Comparison of ENCODE assay signal across 13 mouse cellular contexts in the genomic region with DNA sequence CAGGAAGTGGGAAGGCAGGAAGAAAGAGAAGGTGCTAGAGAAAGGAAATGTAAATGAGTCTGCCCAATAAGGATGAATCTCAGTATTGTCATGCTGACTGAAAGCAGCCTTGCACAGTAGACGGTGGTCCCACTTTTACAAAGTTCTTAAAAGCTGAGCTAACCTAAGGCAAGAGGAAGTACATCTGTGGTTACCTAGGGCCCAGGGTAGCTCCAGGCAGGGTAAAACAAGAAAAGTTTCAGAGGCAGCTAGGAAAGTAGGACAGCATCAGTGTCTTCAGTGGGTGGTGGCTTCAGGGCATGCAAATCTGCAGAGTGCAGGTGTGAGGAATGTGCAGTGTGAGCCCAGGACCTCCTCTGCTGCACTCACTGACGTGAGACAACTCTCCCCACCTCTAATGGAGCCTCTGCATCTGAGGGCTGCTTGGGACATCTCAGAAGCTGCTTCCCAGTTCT. TPM values are rescaled to one million over a fixed set of nuclear protein-coding genes. Genes with fewer than 3 reads are reported as not detected.
A peak's percentile ranks its signal among the peaks of the same experiment; 100 is the strongest.
DNase-seq lines count a peak whose midpoint lies in the region; ATAC-seq lines count a peak whose summit lies in the region.
"Had no signal": no experiment of that assay in that cellular context is flagged by ENCODE, and none has a peak within 500 bp of the region (broad histone marks: within the 10 kb centered on the region; RNA-seq: fewer than 3 reads in every experiment).

No protein-coding gene starts in this region.

- no peaks in the 10 kb centered on the region for H3K9me3 ChIP-seq in midbrain, embryonic 10.5 days (replicated peaks)
- no peaks in the 10 kb centered on the region for H3K9me3 ChIP-seq in midbrain, embryonic 14.5 days (ENCODE audit: control insufficient read depth, low read length)
- H3K9me3 ChIP-seq in hindbrain, embryonic 12.5 days (replicated peaks), result no peaks in the 10 kb centered on the region
- H3K9me3 ChIP-seq: forebrain, embryonic 15.5 days; limb, embryonic 12.5 days had no signal

- H3K4me1 ChIP-seq in midbrain, embryonic 10.5 days, result peaks cover 22% of the 10 kb centered on the region
- no peaks in the 10 kb centered on the region for H3K4me1 ChIP-seq in midbrain, embryonic 14.5 days (ENCODE audit: control insufficient read depth, insufficient read depth, low read length)
- H3K4me1 ChIP-seq in hindbrain, embryonic 12.5 days, result 0 out of 2 replicates have a peak, but pooled peaks cover 3% of the 10 kb centered on the region
- H3K4me1 ChIP-seq: forebrain, embryonic 15.5 days; limb, embryonic 12.5 days had no signal

- no peak overlapping the region for H3K9ac ChIP-seq in midbrain, embryonic 14.5 days (replicated peaks; ENCODE audit: low read length)
- H3K9ac ChIP-seq in hindbrain, embryonic 12.5 days, result no peak overlapping the region
- H3K9ac ChIP-seq: forebrain, embryonic 15.5 days; limb, embryonic 12.5 days had no signal

- H3K36me3 ChIP-seq in midbrain, embryonic 10.5 days, result no peaks in the 10 kb centered on the region
- H3K36me3 ChIP-seq in midbrain, embryonic 14.5 days (ENCODE audit: control insufficient read depth, insufficient read depth, low read length), result no peaks in the 10 kb centered on the region
- no peaks in the 10 kb centered on the region for H3K36me3 ChIP-seq in hindbrain, embryonic 12.5 days
- H3K36me3 ChIP-seq: forebrain, embryonic 15.5 days; limb, embryonic 12.5 days had no signal

- peak overlapping the region; percentile 29; the same call in 1 of the 2 replicates for H3K27ac ChIP-seq in midbrain, embryonic 10.5 days (replicated peaks)
- H3K27ac ChIP-seq in midbrain, embryonic 14.5 days (replicated peaks; ENCODE audit: low read depth, low read length), result no peak overlapping the region
- no peak overlapping the region for H3K27ac ChIP-seq in hindbrain, embryonic 12.5 days
- H3K27ac ChIP-seq: forebrain, embryonic 15.5 days; limb, embryonic 12.5 days had no signal

- no peak for ATAC-seq in midbrain, embryonic 14.5 days (ENCODE audit: low FRiP score, low TSS enrichment)
- ATAC-seq in hematopoietic stem cell, adult 5-6 weeks (replicated peaks in 1 of 2; ENCODE audit: insufficient read depth in 1 of 2, low FRiP score in 2 of 2, low TSS enrichment in 1 of 2, low read depth in 1 of 2, poor library complexity in 2 of 2, severe bottlenecking in 2 of 2), result peak; percentile 33 to 63; a peak in 2 of 4 replicates
- peak; percentile 15 for ATAC-seq in megakaryocyte progenitor cell, adult 5-6 weeks (replicated peaks; ENCODE audit: poor library complexity)
- ATAC-seq in hindbrain, embryonic 12.5 days (ENCODE audit: low FRiP score), result no peak
- ATAC-seq: forebrain, embryonic 15.5 days had no signal

- no peaks in the 10 kb centered on the region for H3K27me3 ChIP-seq in midbrain, embryonic 10.5 days (ENCODE audit: low read depth, poor library complexity, severe bottlenecking)
- H3K27me3 ChIP-seq in midbrain, embryonic 14.5 days (ENCODE audit: control insufficient read depth, insufficient read depth, low read length), result no peaks in the 10 kb centered on the region
- H3K27me3 ChIP-seq in hindbrain, embryonic 12.5 days, result no peaks in the 10 kb centered on the region; the same call in 1 of the 2 replicates
- H3K27me3 ChIP-seq: forebrain, embryonic 15.5 days; limb, embryonic 12.5 days had no signal

- H3K4me3 ChIP-seq in midbrain, embryonic 10.5 days, result no peak overlapping the region
- no peak overlapping the region for H3K4me3 ChIP-seq in midbrain, embryonic 14.5 days (replicated peaks; ENCODE audit: low read depth, low read length)
- H3K4me3 ChIP-seq in hindbrain, embryonic 12.5 days, result no peak overlapping the region
- H3K4me3 ChIP-seq: forebrain, embryonic 15.5 days; limb, embryonic 12.5 days; myocyte had no signal

- 38% methylated on average over 2 of the region's 2 CpGs for WGBS in midbrain, embryonic 10.5 days
- 12% methylated on average over 2 of the region's 2 CpGs for WGBS in midbrain, embryonic 14.5 days
- 21% methylated on average over 2 of the region's 2 CpGs for WGBS in hindbrain, embryonic 12.5 days

- no peak overlapping the region for H3K4me2 ChIP-seq in midbrain, embryonic 14.5 days (ENCODE audit: low read length)
- H3K4me2 ChIP-seq in hindbrain, embryonic 12.5 days (replicated peaks), result no peak overlapping the region
- H3K4me2 ChIP-seq: forebrain, embryonic 15.5 days; limb, embryonic 12.5 days had no signal

- no peak for DNase-seq in midbrain, embryonic 10.5 days (ENCODE audit: low spot score)
- DNase-seq in midbrain, embryonic 14.5 days, result no peak
- DNase-seq in thymus, postnatal 25 days, result peak; percentile 65
- no peak for DNase-seq in cerebellum, postnatal 10 days
- DNase-seq in left cerebral cortex, adult 8-10 months (ENCODE audit: low spot score in 2 of 2), result no peak
- DNase-seq: cerebellum, postnatal 36 days; kidney, postnatal 10 days had no signal

RNA-seq across cellular contexts. Expression of gene Odc1, which starts 38.9 kb away (rescaled TPM):
- polyA plus RNA-seq in midbrain, embryonic 10.5 days (2016; fragmentation: Nextera tagmentation; extraction: Ambion mirVana), result 269 and 305 TPM in 2 replicates
- polyA plus RNA-seq in midbrain, embryonic 14.5 days (2014; fragmentation: Nextera tagmentation; extraction: Ambion mirVana), result 149 and 192 TPM in 2 replicates
- total RNA-seq in hematopoietic stem cell, adult 5-6 weeks (2017), result 385 and 563 TPM in 2 replicates
- total RNA-seq in megakaryocyte progenitor cell, adult 5-6 weeks (2015), result 241 TPM in 2 replicates
- 406 and 410 TPM in 2 replicates for total RNA-seq in megakaryocyte progenitor cell, adult 5-6 weeks (2017)
- polyA plus RNA-seq in hindbrain, embryonic 12.5 days (2016; fragmentation: Nextera tagmentation; extraction: Ambion mirVana), result 237 and 240 TPM in 2 replicates
- 10 to 100 TPM; 76.1 to 79.2 (median 77.4) TPM for total RNA-seq in left cerebral cortex, adult 8-10 months (2022)

Comparison
In these comparisons a context has a peak if more than half of its experiments do, and no peak if none do; other contexts are left out.
1. ATAC-seq: peak in hematopoietic stem cell, adult 5-6 weeks (2 of 2) and megakaryocyte progenitor cell, adult 5-6 weeks (single experiment); none in midbrain, embryonic 14.5 days (single experiment) and hindbrain, embryonic 12.5 days (single experiment).